Mouse (Mus musculus) neural tube, embryonic 14.5 days (tissue): Measurements from ENCODE around the gene Nme8. TPM values are rescaled to one million over a fixed set of nuclear protein-coding genes. Genes with fewer than 3 reads are reported as not detected.

Source experiments
- ATAC-seq: fragments of 200-750 bp; cut with Nextera tagmentation; 2 replicates; pipeline ENCODE4 v1.8.0; 2017; ENCODE audit warnings: low read depth, mild to moderate bottlenecking, moderate TSS enrichment, moderate library complexity
- H3K27ac ChIP-seq: fragments of 300-500 bp; sonication (generic); 2 replicates; pipeline ENCODE4 v1.5.1; 2014; ENCODE audit warnings: low read depth, mild to moderate bottlenecking, control low read depth, low read length, moderate library complexity, mixed read lengths
- H3K27me3 ChIP-seq: fragments of 300-500 bp; sonication (generic); 2 replicates; pipeline ENCODE4 v1.6.1; 2014; ENCODE audit warnings: low read length; ENCODE audit not compliant: control insufficient read depth, insufficient read depth
- H3K36me3 ChIP-seq: fragments of 300-500 bp; sonication (generic); 2 replicates; pipeline ENCODE4 v1.6.1; 2014; ENCODE audit warnings: low read length, mixed read lengths; ENCODE audit not compliant: control insufficient read depth, insufficient read depth
- H3K4me1 ChIP-seq: fragments of 300-500 bp; sonication (generic); 2 replicates; pipeline ENCODE4 v1.6.1; 2014; ENCODE audit warnings: low read length; ENCODE audit not compliant: control insufficient read depth, insufficient read depth
- H3K4me2 ChIP-seq: fragments of 300-500 bp; sonication (generic); 2 replicates; pipeline ENCODE4 v1.6.1; 2014; ENCODE audit warnings: mild to moderate bottlenecking, low read depth, low read length, control low read depth
- H3K4me3 ChIP-seq: fragments of 300-500 bp; sonication (generic); 2 replicates; pipeline ENCODE4 v1.5.1; 2014; ENCODE audit warnings: low read depth, low read length, control low read depth, mixed read lengths
- H3K9ac ChIP-seq: fragments of 300-500 bp; sonication (generic); replicated peaks from 2 replicates; pipeline ENCODE4 v1.6.1; 2014; ENCODE audit warnings: low read depth, mild to moderate bottlenecking, control low read depth, low read length, mixed read lengths
- H3K9me3 ChIP-seq: fragments of 300-500 bp; sonication (generic); 2 replicates; pipeline ENCODE4 v1.6.1; 2016; ENCODE audit warnings: low read length; ENCODE audit not compliant: control insufficient read depth
- WGBS: fragments of 180-500 bp; shearing (Covaris S2); extraction: QIAGEN DNeasy Blood & Tissue Kit; methylation state at CpG from one replicate; pipeline ENCODE4 v1.1.7; 2014; 5-methylcytosine and 5-hydroxymethylcytosine counted together
- polyA plus RNA-seq: library from polyadenylated mRNA; unstranded; fragments of >200 nt; fragmentation: Nextera tagmentation; extraction: Ambion mirVana; gene quantifications from 2 replicates; pipeline ENCODE4 v1.2.1, GENCODE M21; 2014

Gene Nme8
- polyA plus RNA-seq, 1 experiment from 2014 or later, result not detected

DNA sequence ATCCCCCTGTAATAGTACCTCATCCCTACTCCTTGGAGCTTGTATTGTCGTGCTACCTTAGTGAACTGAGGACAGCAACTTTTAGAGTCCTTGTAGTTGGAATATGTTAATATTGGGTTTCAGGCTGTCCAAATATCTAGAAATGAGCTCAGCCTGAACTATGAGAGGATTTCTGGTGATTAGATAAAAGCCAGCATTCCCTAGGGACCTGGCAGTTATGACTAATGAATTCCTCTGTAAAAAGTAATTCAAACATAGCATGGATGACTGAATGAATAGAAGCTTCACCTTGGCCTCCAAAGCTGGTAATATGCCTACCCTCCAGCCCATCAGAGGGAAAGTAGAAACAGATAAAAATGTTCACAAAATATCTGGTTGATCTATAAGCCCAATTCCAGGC lies 71.1 kb downstream of the Nme8 start:
- no peaks in the 10 kb centered on the region for H3K36me3 ChIP-seq
- H3K27ac ChIP-seq, result no peak overlapping the region
- H3K27me3 ChIP-seq, result peaks cover 3% of the 10 kb centered on the region; the same call in 1 of the 2 replicates
- H3K9ac ChIP-seq, result no peak overlapping the region
- no peak overlapping the region for H3K4me3 ChIP-seq
- 0 out of 2 replicates have a peak, but pooled peaks cover 3% of the 10 kb centered on the region for H3K4me1 ChIP-seq
- WGBS, result 76% methylated on average over 1 of the region's 1 CpGs
- no peak for ATAC-seq
- no peak overlapping the region for H3K4me2 ChIP-seq
- H3K9me3 ChIP-seq, result no peaks in the 10 kb centered on the region

DNA sequence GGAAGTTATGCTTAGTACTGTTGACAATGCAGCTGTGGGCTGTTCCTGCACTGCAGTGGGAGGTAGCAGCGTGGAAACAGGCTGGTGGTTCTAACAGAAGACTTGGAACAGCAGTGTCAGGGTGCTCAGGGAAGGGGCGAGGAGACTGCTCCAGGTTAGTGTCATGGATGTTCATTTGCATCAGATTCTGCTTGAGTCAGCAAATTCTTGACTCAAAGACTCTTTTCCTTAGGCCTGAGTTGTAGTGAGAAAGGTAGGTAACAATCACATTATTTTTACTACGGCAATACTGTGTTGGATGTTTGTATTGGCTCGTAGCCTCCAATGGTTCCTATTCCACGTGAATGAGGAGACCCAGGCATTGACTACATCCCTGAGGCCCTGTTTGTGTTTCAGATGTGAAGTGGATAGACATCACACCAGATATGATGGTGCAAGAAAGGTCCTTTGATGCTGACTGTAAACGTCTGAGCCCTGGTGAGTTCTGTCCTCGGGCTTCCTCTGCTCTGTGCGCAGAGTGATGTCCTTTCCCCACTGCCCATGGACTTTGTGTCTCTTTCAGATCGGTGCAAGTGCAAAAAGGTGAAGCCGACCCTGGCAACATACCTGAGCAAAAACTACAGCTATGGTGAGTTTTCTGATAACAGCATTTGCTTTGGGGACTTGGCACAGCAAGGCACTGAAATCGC lies 72.8 kb downstream of the Nme8 start:
- Histone ChIP-seq H3K9ac (no peak overlapping the region), H3K4me3 (no peak overlapping the region), H3K27me3 (peaks cover 3% of the 10 kb centered on the region; the same call in 1 of the 2 replicates), H3K36me3 (no peaks in the 10 kb centered on the region), H3K4me2 (no peak overlapping the region), H3K27ac (no peak overlapping the region), H3K4me1 (0 out of 2 replicates have a peak, but pooled peaks cover 3% of the 10 kb centered on the region), H3K9me3 (no peaks in the 10 kb centered on the region)
- WGBS, result 81% methylated on average over 11 of the region's 11 CpGs
- ATAC-seq, result no peak

DNA sequence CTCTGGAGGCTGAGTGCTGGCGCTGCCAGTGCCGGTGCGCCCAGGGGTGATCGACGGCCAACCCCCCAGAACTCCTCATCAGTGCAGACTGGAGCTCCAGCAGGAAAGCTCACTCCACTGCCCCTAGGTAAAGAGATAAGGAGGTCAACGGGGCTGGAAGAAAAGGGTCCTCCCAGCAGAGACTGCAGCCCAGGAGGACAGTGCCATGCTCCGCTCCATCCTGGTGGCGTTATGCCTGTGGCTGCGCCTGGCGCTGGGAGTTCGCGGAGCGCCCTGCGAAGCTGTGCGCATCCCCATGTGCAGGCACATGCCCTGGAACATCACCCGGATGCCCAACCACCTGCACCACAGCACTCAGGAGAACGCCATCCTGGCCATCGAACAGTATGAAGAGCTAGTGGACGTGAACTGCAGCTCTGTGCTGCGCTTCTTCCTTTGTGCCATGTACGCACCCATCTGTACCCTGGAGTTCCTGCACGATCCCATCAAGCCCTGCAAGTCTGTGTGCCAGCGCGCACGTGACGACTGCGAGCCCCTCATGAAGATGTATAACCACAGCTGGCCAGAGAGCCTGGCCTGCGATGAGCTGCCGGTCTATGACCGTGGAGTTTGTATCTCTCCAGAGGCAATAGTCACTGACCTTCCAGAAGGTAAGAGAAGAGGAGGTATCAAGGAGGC lies 74.2 kb downstream of the Nme8 start:
- H3K4me3 ChIP-seq, result peak overlapping the region; percentile 47
- 16% methylated on average over 30 of the region's 30 CpGs for WGBS
- peaks cover 3% of the 10 kb centered on the region; the same call in 1 of the 2 replicates for H3K4me1 ChIP-seq
- H3K27me3 ChIP-seq, result peaks cover 3% of the 10 kb centered on the region; the same call in 1 of the 2 replicates
- ATAC-seq, result peak; percentile 25
- H3K9ac ChIP-seq, result peak overlapping the region; percentile 56
- H3K27ac ChIP-seq, result no peak overlapping the region
- no peaks in the 10 kb centered on the region for H3K9me3 ChIP-seq
- no peaks in the 10 kb centered on the region for H3K36me3 ChIP-seq
- H3K4me2 ChIP-seq, result peak overlapping the region; percentile 90

DNA sequence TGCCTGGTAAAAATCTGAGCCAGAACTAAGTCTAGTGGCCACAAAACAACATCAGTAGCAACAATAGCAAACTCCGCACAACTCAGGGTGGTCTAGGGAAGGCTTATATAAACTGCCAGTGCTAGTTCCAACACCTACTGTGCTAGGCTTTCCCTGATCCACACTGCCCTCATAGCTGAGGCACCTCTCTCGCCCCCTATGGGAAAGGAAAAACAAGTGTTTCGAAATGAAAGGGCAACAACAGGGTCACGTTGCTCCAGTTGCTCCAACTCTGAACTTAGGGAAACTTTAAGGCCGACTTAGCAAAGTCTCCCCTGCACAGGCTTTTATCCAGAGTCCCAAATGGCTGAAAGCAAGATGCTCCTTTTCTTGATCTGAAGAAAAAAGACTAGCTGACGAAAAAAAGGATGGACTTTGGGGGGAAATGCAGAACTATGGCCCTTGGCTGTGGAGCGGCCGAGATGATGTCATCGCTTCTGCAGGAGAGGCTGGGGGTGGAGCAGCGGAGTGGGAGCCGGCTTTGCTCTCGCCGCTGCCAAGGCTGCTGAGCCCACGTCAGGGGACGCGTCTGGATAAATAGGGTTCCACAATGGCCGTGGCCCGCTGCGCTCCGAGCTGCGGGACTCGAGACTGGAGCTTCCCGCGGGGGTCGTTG lies 74.9 kb downstream of the Nme8 start, which contains the start of gene Sfrp4:
Gene Sfrp4, plus strand, starts transcription at position 532 of the 655 bp plus-strand sequence.
- H3K27ac ChIP-seq, result no peak within 1 kb of the TSS
- ATAC-seq, result peak; percentile 50; the same call in 1 of the 2 replicates
- H3K36me3 ChIP-seq, result no peaks in the 10 kb centered on the region
- no peaks in the 10 kb centered on the region for H3K9me3 ChIP-seq
- H3K4me3 ChIP-seq, result peak within 1 kb of the TSS; percentile 47
- H3K4me2 ChIP-seq, result peak within 1 kb of the TSS; percentile 90
- peaks cover 3% of the 10 kb centered on the region; the same call in 1 of the 2 replicates for H3K27me3 ChIP-seq
- WGBS, result 2% methylated on average over 25 of the region's 25 CpGs
- peak within 1 kb of the TSS; percentile 56 for H3K9ac ChIP-seq
- peaks cover 9% of the 10 kb centered on the region; the same call in 1 of the 2 replicates for H3K4me1 ChIP-seq

DNA sequence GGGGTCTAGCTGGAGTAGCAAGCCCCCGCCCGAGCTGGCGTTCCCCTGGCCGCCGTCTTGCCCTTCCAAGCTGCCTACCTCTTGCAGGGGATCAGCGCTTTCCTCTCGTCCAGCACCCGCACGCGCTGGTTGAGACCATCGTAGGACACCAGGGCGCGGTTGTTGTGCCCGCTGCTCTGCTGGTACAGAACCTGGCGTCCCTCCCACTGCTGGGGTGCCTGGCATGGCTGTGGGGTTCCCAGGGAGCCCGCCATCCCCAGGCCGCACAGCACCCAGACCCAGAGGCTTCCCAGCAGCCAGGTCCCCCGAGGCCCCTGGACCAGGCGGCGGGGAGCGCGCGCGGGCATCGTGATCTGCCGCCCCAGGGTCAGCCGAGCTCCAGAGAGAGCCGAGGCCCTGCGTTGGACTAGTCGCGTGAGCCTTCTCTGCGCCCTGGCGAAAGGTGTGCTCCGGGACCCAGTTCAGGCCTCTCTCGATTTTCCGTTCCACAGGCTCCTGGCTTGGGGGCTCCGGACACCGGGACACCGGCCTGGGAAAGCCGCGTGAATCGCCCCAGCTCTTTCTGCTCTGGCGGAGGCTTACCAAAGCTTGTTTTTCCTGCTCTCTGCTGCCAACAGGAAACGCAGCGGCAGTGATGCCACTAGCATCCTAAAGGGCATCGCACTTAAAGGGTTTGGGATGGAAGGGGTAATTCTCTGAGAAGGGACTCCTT lies 78.2 kb downstream of the Nme8 start, which contains the start of gene Epdr1:
Gene Epdr1, minus strand, starts transcription at position 712 of the 712 bp plus-strand sequence.
- Histone ChIP-seq H3K9ac (peak within 1 kb of the TSS; percentile 92), H3K4me1 (peaks cover 9% of the 10 kb centered on the region; the same call in 1 of the 2 replicates), H3K9me3 (no peaks in the 10 kb centered on the region), H3K4me2 (peak within 1 kb of the TSS; percentile 87), H3K27ac (peak within 1 kb of the TSS; percentile 85), H3K4me3 (peak within 1 kb of the TSS; percentile 92), H3K36me3 (no peaks in the 10 kb centered on the region), H3K27me3 (peaks cover 3% of the 10 kb centered on the region; the same call in 1 of the 2 replicates)
- under 1% methylated on average over 46 of the region's 46 CpGs for WGBS
- peak; percentile 90 for ATAC-seq

DNA sequence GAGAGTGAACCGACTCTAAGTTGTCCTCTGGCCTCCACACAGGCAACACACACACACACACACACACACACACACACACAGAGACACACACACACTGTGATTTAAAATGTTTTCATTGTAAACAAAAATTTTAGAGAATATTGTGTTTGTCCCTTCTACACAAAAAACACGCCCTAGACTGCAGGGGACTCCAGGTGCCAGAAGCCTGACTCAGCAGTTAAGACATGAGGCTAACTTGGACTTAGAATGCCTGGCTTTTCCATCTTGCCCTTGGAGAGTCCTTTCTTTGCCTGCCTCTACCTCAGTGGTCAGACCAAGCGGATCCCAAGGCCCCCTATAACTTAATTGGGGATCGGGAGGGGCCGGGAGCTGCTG lies 78.8 kb downstream of the Nme8 start:
- Histone ChIP-seq H3K27ac (peak overlapping the region; percentile 85), H3K9me3 (no peaks in the 10 kb centered on the region), H3K9ac (peak overlapping the region; percentile 92), H3K4me3 (peak overlapping the region; percentile 92), H3K4me1 (peaks cover 9% of the 10 kb centered on the region; the same call in 1 of the 2 replicates), H3K27me3 (0 out of 2 replicates have a peak, but pooled peaks cover 3% of the 10 kb centered on the region), H3K4me2 (peak overlapping the region; percentile 87), H3K36me3 (no peaks in the 10 kb centered on the region)
- WGBS, result 5% methylated on average over 5 of the region's 5 CpGs
- peak; percentile 49 for ATAC-seq

DNA sequence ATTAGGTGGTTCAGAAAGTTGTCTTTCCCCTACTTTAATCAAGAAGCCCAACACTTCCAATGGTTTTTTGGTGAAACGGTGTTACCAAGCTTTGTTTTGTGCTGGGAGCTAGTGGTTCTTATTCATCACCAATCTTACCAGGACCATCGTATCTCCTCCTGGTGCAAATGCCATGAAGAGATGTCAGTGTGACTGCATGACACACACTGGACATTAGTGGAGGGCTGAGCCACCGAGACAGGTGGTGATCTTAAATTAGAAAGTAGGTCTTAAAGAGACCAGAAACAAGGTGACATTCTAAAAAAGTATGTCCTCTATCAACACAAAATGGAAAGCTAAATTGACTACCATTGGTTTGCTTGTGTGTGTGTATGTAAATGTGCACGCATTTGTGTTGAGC lies 79.5 kb downstream of the Nme8 start:
- peak overlapping the region; percentile 92 for H3K4me3 ChIP-seq
- ATAC-seq, result no peak

DNA sequence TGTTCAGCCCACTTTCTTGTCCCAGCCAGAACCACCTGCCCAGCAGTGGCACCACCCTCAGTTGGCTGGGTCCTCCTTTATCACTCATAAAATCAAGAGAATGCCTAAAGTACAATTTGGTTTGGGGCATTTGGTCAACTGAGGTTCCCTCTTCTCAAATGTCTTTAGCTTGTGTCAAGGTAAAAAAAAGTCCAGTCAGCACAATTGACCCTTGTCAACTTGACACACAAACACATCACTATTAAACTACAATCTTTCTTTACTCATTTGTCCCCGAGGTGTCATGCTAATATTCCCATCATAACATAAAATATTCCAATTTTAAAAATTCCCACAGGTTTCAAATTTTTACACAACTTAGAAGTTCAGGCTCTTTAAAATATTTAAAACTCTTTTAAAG lies 83.3 kb downstream of the Nme8 start:
- ATAC-seq, result no peak
- no peak overlapping the region for H3K4me3 ChIP-seq
- WGBS, result 91% methylated on average over 1 of the region's 1 CpGs

More for the DNA sequence above, 79.5 kb downstream of the Nme8 start:
- Histone ChIP-seq H3K27me3 (no peaks in the 10 kb centered on the region), H3K36me3 (no peaks in the 10 kb centered on the region), H3K9ac (no peak overlapping the region), H3K4me1 (peaks cover 6% of the 10 kb centered on the region; the same call in 1 of the 2 replicates), H3K27ac (no peak overlapping the region), H3K4me2 (peak overlapping the region; percentile 87; the same call in 1 of the 2 replicates), H3K9me3 (no peaks in the 10 kb centered on the region)
- WGBS, result 90% methylated on average over 4 of the region's 4 CpGs

More for the DNA sequence above, 83.3 kb downstream of the Nme8 start:
- Histone ChIP-seq H3K27me3 (no peaks in the 10 kb centered on the region), H3K4me2 (no peak overlapping the region), H3K36me3 (no peaks in the 10 kb centered on the region), H3K9ac (no peak overlapping the region), H3K9me3 (no peaks in the 10 kb centered on the region), H3K4me1 (peaks cover 6% of the 10 kb centered on the region; the same call in 1 of the 2 replicates), H3K27ac (no peak overlapping the region)
